Mouse (Mus musculus): ENCODE measurements around the gene Igsf10.

Gene Igsf10

DNA sequence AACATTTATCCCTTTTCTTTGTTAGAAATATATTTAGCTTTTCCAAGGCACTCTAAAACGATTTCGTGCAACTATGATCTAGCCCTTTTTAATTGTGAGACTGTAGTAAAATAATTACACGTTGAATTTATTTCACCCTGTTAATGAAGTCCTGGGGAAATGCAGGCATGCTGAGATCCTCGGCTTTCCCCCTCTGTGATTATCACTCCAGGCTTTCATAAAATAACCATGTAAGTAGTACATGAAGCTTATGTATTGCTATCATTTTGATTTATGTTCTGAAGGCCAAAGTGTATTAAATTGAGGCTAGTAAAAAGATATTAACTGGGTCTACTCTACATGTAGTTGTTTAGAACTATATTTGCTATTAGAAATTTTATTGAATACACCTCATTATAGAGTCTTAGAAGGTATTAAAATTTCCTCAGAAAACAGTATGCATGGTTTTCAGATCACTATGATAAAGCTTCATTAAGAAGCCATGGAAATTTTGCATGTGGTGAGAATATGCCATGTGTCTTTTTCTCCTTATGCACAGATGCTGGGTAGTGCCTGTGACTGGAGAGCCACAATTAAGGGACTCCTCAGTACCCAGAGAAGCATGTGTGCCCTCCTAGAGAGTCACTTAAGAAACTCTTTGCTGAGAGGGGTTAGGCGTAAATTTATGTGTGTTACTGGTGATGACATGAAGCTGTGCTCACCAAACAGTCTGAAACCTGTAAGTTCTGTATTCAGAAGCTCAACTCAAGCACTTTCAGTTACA is 50.6 kb downstream of the Igsf10 start:
- no peak for DNase-seq (ENCODE audit: low spot score in 2 of 2)

DNA sequence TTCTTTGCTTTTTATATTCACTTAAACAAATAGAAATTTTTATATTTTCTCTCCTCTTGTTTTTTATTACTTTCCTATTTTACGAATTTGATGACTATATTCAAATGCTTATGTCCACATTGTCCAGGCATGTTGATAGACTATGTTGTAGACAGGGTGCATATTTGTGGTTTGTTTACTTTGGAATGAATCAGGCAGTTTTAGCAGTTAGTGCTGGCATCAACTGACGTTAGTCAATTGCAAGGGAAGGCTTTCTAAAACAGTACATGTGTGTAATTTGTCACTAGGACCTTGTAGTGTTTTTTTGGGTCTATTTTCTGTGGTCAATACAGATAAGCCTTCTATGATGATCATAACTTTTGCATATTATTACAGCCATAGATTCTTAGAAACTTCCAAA is 53.6 kb downstream of the Igsf10 start:
- DNase-seq (ENCODE audit: low spot score in 2 of 2), result no peak

DNA sequence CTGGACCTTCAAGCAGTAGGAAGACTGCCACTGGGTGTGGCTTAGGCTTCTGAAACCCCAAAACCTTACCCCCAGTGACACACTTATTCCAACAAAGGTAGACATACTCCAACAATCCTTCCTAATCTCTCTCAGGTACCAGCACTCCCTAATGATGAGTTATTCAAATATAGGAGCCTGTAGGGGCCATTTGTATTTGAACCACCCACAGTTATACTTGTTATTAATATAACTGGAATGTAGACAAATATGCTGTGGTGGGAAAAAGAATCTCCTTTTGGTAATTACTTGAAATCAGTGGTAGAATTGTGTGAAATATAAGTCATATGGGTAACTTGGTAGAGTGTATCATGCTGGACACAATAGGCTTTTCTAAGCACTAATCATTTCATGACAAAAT is 65.6 kb downstream of the Igsf10 start:
- DNase-seq (ENCODE audit: low spot score in 2 of 2), result no peak

DNA sequence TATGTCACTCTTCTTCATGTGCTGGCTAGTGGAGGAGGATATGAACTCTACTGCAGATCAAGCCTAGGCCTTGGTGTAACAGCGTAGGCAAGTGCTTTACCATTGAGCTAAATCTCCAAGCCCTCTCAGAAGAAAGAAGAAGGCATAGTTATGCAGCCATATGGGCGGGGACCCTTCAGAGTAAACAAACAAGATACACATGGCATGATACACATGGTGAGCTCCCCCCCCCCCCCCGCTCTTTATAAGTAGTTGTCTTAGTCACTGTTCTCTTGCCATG is 66.0 kb downstream of the Igsf10 start:
- DNase-seq (ENCODE audit: low spot score in 2 of 2), result no peak

DNA sequence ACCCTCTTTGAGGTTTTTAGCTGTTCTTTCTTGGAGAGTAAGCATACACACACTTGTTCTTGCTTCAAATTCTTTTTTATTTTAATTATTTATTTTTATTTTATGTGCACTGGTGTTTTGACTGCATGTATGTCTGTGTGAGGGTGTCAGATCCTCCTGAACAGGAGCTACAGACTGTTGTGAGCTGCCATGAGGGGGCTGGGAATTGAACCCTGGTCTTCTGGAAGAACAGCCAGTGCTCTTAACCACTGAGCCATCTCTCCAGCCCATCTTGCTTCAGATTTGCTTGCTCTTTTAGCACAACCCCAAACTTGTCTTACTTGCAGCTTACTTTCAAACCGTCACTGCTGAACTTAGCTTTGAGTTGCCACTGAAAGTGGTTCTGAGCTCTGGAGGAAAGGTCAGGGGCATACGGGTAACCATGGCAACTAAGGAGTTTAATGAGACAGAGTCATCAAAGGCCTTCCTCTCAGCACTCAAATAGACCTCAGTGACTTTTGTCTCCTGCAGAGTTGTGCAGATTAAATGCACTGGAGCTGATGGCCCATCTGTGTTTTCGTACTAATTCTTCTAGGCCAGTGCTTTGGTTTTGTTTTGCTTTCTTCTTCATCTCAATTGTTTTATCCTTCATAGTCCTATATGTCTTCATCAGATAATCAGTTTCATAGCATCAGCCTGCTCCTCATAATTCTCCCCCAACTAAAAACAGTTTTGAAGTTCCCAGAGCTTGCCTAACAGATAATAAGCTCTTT is 66.5 kb downstream of the Igsf10 start:
- no peak for DNase-seq (ENCODE audit: low spot score in 2 of 2)

DNA sequence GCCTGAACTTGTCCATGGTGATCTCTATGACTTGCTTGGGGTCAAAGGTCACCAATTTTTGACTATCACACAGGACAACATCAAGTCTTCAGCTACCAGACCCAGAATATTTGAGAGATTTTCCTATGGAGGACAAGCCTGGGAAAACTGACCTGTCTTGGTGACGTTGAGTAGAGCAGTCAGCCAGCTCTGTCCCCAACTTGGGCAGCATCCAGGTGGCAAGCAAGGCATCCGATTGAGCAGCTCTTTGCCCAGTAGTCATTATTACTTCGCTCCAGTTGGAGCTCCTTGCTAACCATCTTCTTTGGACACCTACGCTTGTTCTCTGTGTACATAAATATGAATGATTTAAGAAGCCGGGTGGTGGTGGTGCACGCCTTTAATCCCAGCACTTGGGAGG is 73.4 kb downstream of the Igsf10 start:
- DNase-seq (ENCODE audit: low spot score in 2 of 2), result no peak

Measured in spleen, postnatal 10 days (tissue).